Mouse (Mus musculus): ENCODE data around the gene Dda1.
"Not testable (repeated sequence)": the region's sequence is repeated elsewhere in the genome, so short reads cannot be mapped to it uniquely, and the experiment has no call there.

Gene Dda1

DNA sequence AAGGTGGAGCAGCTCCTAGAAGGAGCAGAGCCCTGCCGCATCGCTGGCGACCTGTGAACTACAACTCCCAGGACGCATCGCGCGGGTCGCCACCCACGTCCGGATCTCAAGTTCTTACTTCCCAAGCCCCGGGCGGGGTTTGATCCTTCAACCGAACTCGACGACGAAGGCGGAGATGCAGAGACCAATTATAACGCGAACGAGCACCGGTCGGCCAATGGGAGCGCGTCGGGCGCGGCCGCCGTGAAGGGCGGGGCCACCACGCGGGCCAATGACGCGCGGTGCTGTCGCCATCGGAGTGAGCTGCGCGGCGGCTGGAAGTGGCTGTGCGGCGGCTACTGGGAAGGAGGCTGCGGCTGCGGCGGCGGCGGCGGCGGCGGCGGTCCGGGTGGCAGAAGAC lies at the start of gene Dda1:
Gene Dda1, plus strand, starts transcription at position 284 of the 400 bp plus-strand sequence.
- peak; percentile 99 for DNase-seq (ENCODE audit: low read depth, low spot score)

DNA sequence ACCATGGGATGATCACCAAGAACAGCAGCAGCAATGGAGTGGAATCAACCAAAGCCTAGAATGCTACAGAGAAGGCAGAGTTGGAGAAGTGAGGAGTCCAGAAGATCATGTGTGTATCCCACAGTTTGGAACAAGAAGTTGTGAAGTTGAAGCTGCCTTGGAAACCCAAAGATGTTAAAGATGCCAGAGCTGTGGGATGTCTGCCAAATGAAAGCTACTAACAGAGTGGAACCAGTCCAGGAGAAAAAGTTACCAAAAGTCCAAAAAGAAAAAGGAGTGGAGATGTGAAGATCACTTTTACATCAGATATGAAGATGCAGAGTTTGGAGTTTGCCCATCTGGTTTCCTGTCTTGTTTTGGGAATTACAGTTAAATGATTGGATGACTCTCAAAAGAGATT lies 46.9 kb upstream of the Dda1 start:
- DNase-seq (ENCODE audit: low read depth, low spot score): no peak

DNA sequence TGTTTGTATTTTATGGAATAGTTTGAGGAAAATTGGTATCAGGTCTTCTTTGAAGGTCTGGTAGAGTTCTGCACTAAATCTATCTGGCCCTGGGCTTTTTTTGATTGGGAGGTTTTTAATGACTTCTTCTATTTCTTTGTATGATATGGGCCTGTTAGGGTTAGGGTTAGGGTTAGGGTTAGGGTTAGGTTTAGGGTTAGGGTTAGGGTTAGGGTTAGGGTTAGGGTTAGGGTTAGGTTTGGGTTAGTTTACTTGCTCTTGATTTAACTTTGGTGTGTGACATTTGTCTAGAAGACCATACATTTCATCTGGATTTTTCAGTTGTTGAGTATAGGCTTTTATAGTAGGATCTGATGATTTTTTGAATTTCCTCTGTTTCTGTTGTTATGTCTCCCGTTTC lies 36.1 kb upstream of the Dda1 start:
- DNase-seq (ENCODE audit: low read depth, low spot score): not testable (repeated sequence)

DNA sequence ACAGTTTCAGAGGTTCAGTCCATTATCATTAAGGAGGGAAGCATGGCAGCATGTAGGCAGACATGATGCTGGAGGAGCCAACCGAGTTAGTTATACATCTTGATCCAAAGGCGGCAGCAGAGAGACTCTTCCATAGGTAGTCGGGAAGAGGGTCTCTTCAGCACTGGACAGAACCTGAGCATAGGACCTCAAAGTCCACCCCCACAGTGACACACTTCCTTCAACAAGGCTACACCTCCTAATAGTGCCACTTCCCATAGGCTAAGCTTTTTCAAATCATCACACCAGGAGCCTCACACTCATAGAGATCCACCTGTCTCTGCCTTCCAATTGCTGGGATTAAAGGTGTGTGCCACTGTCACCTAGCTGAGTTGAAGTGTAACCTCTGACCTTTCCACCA lies 32.0 kb upstream of the Dda1 start:
- DNase-seq (ENCODE audit: low read depth, low spot score): no peak

DNA sequence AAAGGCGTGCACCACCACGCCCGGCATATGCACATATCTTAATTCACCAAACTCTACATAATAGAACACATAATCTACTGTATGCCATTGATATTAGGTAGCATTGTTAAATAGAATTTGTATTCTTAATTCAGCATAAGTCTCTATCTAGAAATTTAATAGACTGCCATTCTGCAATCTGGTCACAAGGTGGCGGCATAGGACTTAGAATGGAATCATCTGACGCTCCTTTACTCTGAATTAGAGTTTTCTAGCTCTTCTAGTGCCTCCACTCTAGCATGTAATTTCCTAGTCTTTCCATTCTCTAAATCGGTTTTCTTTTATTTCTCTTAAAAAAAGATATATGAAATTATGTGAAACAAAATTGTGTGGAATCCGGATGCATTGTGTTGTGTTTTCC lies 27.6 kb upstream of the Dda1 start:
- peak; percentile 67 for DNase-seq (ENCODE audit: low read depth, low spot score)

DNA sequence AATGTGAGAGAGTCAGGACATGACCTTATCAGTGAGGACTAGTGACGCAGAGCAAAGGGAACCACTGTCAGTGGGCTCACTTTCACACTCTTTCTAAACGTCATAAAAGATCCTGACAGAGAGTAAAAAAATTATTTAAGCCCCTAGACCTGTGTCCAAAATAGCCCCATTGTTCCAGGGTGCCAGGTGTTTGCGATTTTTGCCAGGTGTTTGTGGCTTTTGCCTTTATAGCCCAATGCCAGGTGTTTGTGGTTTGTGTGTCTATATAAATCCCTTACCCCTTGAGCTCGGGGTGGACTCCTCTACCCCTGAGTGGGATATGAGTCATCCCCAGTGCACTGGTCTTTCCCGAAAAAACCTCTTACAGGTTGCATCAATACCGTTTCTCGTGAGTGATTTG lies 23.9 kb upstream of the Dda1 start:
- DNase-seq (ENCODE audit: low read depth, low spot score): no peak

DNA sequence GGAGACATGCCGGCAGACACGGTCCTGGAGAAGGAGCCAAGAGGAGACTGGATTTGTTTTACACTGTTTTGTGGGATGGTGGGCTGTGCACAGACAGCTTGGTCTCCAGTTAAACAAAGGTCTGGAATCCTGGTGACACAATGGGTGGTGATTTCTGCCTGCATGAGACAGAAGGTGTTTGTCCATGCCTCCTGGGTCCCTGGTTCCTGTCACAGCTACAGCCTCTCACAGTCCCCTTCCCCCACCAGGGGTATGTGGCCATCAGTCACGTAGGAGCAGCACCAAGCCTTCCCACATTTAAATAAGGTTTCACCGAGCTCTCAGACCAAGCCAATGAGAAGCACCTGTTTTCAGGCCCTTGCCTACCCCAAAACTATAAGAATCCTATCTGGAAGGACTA lies 17.7 kb upstream of the Dda1 start:
- no peak for DNase-seq (ENCODE audit: low read depth, low spot score)

DNA sequence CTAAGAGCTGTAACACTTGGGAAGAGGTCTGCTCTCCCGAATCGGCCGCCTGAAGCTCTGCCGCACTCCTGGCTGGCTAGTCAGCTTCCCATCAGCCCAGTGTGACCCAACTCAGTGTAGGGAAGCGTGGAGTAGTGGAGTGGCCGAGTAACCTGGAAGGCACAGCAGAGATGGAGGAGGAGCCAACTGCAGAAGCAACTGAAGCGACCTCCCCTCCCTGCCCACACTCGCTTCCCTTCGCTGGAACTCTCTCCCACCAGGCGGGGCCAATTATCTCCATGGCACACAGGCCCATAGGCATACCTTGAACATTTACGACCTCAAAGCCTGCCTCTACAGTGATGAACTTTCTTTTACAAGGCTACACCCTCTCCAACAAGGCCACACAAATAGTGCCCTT lies 17.2 kb upstream of the Dda1 start:
- DNase-seq (ENCODE audit: low read depth, low spot score): no peak

DNA sequence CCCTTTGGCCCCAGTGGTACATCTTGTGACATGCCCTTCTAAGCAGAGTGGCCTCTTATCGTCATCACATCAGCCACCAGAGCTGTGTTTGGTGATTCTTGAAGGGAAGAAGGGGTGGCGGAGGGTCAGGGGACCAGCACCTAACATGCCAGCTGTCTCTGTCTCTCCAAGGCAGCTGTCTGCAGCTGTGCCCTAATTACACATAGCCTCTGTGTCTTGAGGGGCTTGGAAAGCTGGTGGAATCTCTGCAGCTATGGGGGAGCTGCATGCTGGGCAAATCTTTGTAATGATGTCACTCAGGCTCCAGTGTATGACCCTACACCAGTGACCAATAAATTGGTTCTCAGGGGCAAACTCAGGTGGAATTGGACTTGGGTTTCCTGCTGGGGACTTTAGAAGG lies 16.3 kb upstream of the Dda1 start:
- no peak for DNase-seq (ENCODE audit: low read depth, low spot score)

DNA sequence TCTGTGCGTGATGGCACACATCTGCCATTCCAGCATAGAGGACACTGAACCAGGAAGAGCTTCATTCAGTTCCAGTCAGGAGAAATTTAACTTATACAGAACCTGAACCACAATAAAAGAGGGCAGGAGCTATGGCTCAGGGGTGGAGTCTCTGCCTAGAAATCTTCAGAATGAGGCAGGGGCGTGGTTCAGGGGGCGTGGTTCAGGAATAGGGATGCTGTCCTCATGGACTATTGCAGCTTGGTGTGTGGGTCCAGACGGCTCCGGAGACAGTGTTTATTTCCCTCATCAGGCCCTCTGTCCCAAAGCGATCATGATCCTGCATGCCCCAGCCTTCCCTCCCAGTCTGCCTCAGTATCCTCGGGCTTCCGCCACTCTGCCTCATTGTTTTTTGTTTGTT lies 14.3 kb upstream of the Dda1 start:
- DNase-seq (ENCODE audit: low read depth, low spot score): no peak

DNA sequence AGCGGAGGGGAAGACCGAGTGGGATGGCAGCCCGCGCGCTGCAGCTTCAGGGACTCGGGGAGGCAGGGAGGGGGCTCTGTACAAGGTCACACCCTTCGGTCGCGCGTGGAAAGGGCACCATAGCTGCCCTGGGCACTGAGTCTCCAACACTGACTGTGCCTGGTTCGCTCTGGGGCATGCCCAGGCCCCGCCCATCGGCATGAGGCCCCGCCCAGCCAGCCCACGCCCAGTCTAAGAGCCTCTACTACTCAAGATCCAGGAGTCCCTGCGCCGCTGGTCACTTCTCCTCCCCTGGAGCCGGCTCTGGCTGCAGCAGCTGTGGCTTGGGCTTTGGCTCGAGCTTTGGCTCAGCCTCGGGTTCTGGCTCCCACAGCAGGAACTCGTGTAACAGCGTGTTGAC lies 12.1 kb upstream of the Dda1 start:
- no peak for DNase-seq (ENCODE audit: low read depth, low spot score)

DNA sequence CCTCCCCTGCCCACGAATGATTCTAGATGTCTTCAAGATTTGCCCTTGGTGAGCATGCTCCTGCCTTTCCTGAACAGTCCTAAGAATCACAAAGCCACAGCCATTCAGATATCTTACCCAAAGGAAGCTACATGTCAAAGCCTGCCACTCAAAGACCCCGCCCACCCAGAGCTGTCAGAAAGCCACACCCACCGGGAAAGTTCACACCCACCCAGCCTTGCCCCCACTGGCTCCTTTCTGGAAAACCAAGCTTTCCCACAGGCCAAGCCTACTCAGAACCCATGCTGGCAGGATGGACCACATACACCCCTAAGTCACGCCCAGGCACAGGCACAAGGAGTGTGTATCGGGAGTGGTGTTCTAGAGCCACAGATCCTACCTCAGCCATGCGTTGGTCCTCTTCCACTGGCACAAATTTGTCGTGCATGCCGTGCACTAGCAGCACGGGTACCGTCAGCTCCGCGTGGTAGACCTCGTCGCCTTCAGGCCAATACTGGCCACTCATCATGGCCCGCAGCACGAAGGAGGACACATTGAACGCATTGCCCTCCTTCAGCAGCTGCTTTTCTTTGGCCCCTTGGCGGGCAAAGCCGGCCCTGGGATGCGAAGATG lies 11.2 kb upstream of the Dda1 start:
- no peak for DNase-seq (ENCODE audit: low read depth, low spot score)

DNA sequence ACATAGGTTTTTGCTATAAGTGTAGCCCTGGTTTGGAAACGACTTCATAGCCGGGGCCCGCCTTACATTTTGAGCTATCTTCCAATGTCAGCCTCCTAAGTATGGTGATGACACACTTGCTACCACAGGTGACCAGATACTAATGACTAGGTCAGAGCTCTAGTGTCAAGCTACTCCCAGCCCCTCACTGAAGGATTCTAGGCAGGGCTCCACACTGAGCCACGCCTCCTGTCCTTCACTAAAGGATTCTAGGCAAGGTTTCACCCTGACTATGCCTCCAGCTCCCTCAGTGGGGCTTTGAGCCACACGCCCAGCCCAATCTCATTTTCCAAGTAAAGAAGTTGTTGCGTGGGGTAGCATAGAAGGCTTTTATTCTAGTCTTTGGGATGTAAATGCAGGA lies 8.3 kb upstream of the Dda1 start:
- DNase-seq (ENCODE audit: low read depth, low spot score): no peak

DNA sequence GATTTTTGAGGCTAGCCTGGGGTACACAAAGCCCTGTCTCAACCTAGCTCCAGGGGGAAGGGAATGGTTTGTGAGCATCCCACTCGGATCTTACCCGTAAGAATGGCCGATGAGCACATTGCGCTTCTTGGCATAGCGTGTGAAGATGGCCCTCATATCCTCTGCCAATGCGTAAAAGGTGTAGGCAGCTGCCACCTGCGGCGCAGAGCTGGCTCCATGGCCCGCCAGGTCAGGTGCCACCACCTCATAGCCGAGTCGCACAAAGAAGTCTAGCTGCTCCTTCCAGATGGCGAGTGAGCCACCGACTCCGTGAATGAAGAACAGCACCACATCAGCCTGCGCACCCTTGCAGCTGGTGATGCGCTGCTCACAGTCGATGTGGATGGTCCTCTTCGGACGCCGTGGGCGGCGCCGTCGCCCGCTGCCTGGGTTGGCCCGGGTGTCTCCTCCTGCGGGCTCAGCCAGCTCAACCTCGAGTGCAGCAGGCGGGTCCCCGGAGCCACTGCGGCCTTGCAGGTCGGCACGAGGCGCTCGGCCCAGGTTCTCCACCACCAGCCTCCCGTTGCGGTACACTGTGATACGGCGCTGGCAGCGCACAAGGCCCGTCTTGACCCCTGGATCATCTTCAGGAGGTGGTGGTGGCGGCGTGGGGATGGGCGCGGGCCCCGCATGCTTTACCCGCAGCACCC lies 7.7 kb upstream of the Dda1 start:
- DNase-seq (ENCODE audit: low read depth, low spot score): no peak

DNA sequence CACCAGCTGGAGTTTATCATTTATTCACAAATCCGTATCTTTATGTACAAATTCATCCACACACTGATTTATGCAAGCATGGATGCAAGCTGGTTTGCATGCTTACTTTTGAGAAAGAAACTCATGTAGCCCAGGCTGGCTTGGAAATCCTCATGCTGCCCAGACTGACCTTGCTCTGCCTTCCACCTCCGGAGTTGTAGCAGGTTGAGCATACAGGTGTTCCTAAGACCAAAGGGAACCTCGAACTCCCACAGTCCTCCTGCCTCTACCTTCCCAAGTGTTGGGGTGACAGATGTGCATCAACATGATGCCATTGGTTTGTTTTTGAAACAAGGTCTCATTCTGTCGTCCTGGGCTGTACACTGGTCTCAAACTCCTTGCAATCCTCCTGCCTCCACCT lies 6.8 kb upstream of the Dda1 start:
- no peak for DNase-seq (ENCODE audit: low read depth, low spot score)

DNA sequence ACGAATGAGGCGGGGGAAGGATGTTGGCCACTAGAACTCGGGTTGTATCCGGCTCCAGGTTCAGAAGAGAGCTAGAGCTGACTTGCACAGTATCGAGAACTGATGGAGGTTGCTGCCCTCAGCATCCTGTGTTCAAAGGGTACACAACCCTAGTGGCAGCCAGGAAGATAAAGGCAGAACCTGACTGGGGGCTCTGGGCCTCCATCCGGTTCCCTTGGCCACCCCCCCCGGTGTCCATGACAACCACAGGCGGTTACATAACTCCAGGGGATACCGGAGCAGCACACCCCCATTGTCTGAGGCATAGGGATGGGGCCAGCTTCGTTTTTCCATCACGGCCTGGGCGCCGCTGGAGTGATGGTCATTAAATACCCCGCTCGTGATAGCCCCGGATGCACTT lies 6.2 kb upstream of the Dda1 start:
- DNase-seq (ENCODE audit: low read depth, low spot score): no peak

DNA sequence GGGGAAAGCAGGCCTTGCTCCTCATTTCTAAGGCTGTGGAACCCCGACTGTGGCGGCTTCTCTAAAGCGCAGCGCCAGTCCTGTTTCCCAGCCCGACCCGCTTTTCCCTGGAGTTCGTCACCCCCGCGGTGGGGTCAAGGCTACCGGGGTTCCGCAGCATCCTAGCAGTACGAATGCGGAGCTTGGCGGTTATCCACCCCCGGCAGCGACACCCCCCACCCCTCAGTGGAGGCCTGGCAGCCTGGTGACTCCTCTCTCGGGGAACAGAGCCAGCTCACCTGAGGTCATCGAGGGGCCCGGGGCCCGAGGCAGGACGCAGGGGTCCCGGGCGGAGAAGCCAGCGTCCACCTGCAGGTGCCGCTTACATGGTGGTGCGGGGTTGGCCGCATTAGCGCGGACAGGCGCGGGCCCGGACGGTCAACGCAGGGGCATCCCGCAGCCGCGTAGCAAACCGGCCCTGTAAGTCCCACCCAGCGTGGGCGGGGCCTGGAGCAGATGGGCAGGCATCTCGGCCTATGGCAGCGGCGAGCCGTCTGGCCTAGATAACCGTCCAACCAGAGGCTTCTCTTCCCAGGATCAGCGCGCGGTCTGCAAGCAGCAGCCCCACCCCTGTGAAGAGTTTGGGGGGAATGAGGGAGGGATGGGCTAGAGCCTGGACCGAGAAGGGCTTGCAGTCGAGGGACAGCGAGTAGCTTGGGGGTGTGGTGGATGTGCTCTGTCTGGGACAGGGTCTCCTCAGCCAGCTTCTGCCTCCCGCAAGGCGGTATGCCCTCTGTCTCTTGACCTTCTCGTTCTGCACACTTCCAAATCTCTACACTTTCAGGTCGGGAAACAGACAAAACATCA lies 5.6 kb upstream of the Dda1 start, which contains the start of gene Abhd8:
Gene Abhd8, minus strand, starts transcription at position 468 of the 846 bp plus-strand sequence.
- peak; percentile 96 for DNase-seq (ENCODE audit: low read depth, low spot score)

DNA sequence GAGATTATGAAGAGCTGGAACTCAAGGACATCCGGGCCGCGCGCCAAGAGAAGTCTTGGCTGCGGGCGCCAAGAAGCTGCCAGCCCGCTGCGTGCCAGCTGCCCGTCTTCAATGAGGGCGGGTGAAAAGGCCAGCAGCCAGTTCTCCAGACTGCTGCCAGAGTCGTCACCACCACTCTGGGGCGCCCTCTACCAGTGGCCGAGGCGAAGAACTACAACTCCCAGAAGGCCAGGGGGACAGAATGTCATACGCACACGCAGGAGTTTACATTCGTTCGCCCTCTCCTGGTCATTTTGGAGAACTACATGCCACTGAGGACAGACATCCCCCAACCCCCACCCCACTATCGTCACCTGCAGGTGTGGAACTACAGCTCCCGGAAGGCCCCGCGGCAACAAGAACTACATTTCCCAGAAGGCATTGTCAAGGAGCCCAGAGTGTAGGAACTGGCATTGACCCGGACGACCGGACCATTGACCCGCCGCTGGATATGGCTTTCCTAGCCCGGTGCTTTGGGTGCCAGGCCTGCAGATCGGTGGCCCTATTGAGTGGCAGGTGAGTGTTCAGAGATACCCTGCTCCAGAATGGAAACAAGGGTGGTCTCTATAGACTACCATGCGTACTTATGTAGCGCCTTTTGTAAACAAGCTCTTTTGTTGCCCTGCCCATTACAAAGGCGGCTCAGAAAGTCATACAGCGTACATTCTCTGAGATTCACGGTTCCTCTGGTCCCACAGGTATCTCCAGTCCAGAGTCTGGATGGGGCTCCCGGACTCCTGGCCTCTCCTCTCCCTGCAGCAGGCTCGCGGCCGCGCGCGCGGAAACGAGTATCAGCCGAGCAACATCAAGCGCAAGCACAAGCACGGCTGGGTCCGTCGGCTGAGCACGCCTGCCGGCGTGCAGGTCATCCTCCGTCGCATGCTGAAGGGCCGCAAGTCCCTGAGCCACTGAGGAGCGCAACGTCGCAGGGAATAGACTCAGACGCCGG lies 4.2 kb upstream of the Dda1 start, which contains the start of gene Mrpl34:
Gene Mrpl34, plus strand, starts transcription at position 447 of the 988 bp plus-strand sequence.
- peak; percentile 100 for DNase-seq (ENCODE audit: low read depth, low spot score)

DNA sequence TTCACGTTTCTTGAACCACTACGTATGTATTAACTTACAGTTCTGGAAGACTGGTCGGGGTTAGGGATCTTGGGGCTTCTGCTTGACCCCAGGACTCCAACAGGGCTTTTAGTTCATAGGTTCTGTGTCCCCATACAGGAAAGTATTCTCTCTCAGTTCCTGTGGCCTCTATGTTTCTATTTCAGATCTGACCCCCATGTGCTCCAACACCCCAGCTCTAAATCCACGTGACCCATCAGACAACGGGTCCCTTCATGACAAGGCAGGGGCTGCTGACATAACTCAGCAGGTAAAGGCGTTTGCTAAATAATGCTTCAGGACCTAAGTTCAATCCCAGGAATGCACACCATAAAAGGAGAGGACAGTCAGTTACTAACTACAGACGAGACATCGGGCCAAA lies 3.3 kb upstream of the Dda1 start:
- no peak for DNase-seq (ENCODE audit: low read depth, low spot score)

DNA sequence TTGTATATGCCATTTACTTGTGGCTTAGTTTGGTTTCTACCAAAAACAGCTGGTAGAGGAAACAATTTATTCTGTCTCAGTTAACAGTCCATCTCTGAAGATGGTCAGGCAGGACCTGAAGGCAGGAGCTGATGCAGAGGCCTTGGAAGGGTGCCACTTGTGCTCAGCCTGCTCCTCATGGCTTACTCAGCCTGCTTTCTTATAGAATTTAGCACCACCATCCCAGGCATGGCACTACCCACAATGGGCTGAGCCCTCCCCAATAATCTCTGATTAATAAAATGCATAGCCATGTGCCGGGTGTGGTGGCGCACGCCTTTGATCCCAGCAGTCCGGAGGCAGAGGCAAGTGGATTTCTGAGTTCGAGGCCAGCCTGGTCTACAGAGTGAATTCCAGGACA lies 2.8 kb upstream of the Dda1 start:
- no peak for DNase-seq (ENCODE audit: low read depth, low spot score)

DNA sequence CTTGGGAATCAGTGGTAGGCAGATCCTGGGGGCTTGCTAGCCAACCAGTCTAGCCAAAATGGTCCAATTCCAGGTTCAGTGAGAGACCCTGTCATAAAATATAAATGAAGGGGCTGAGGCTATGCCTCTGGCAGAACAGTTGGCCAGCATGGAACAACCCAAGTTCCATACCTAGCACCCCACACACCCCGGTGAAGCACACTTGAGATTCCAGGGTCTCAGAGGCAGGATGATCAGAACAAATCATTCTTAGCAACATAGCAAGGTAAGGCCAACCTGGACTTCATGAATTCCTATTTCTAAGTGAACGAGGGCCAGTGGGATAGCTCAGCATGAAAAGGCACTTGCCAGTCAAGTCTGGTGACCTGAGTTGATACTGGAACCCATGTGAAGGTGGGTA lies 1.8 kb upstream of the Dda1 start:
- no peak for DNase-seq (ENCODE audit: low read depth, low spot score)

Data from mesoderm, embryonic 11.5 days (tissue).